Comparison of ENCODE assay signal across 8 mouse cellular contexts in genomic region chr19:6116113-6116850, GRCm38 (mm10). TPM values are rescaled to one million over a fixed set of nuclear protein-coding genes. Genes with fewer than 3 reads are reported as not detected.
A peak's percentile ranks its signal among the peaks of the same experiment; 100 is the strongest.
DNase-seq lines count a peak whose midpoint lies in the region; ATAC-seq lines count a peak whose summit lies in the region.

No protein-coding gene starts in this region.

- peaks cover 22% of the 10 kb centered on the region for H3K4me1 ChIP-seq in lung, embryonic 15.5 days
- H3K4me1 ChIP-seq in intestine, embryonic 16.5 days (ENCODE audit: control insufficient read depth, insufficient read depth, low read length), result peaks cover 24% of the 10 kb centered on the region
- H3K4me1 ChIP-seq in neural tube, embryonic 12.5 days, result peaks cover 25% of the 10 kb centered on the region

- WGBS in lung, embryonic 15.5 days, result 87% methylated on average over 15 of the region's 15 CpGs
- 89% methylated on average over 15 of the region's 15 CpGs for WGBS in intestine, embryonic 16.5 days
- 91% methylated on average over 15 of the region's 15 CpGs for WGBS in neural tube, embryonic 12.5 days

- no peak for ATAC-seq in lung, embryonic 15.5 days (ENCODE audit: borderline replicate concordance, extremely low read depth, low FRiP score, low TSS enrichment)
- ATAC-seq in intestine, embryonic 16.5 days, result no peak
- ATAC-seq in neural tube, embryonic 12.5 days (ENCODE audit: low FRiP score, low read depth), result no peak

- no peaks in the 10 kb centered on the region for H3K27me3 ChIP-seq in lung, embryonic 15.5 days
- H3K27me3 ChIP-seq in intestine, embryonic 16.5 days (replicated peaks; ENCODE audit: control insufficient read depth, insufficient read depth, low read length), result no peaks in the 10 kb centered on the region
- no peaks in the 10 kb centered on the region for H3K27me3 ChIP-seq in neural tube, embryonic 12.5 days (replicated peaks)

- 0 out of 2 replicates have a peak overlapping the region, but pooled peaks have one; percentile 2 for H3K9ac ChIP-seq in lung, embryonic 15.5 days
- peak overlapping the region; percentile 2; the same call in 1 of the 2 replicates for H3K9ac ChIP-seq in intestine, embryonic 16.5 days (ENCODE audit: low read depth, low read length)
- H3K9ac ChIP-seq in neural tube, embryonic 12.5 days, result peak overlapping the region; percentile 2; the same call in 1 of the 2 replicates

- 0 out of 2 replicates have a peak overlapping the region, but pooled peaks have one; percentile 6 for H3K4me3 ChIP-seq in lung, embryonic 15.5 days
- H3K4me3 ChIP-seq in intestine, embryonic 16.5 days (ENCODE audit: low read length), result no peak overlapping the region
- peak overlapping the region; percentile 86; the same call in 1 of the 2 replicates for H3K4me3 ChIP-seq in neural tube, embryonic 12.5 days

- H3K4me2 ChIP-seq in lung, embryonic 15.5 days, result peak overlapping the region; percentile 85; the same call in 1 of the 2 replicates
- peak overlapping the region; percentile 85 for H3K4me2 ChIP-seq in intestine, embryonic 16.5 days (ENCODE audit: low read depth, low read length)
- peak overlapping the region; percentile 95 for H3K4me2 ChIP-seq in neural tube, embryonic 12.5 days (replicated peaks)

- no peak overlapping the region for H3K27ac ChIP-seq in lung, embryonic 15.5 days
- H3K27ac ChIP-seq in intestine, embryonic 16.5 days (ENCODE audit: low read length), result no peak overlapping the region
- no peak overlapping the region for H3K27ac ChIP-seq in neural tube, embryonic 12.5 days

- H3K36me3 ChIP-seq in lung, embryonic 15.5 days, result peaks cover 25% of the 10 kb centered on the region
- H3K36me3 ChIP-seq in intestine, embryonic 16.5 days (ENCODE audit: control insufficient read depth, insufficient read depth, low read length), result peaks cover 15% of the 10 kb centered on the region
- H3K36me3 ChIP-seq in neural tube, embryonic 12.5 days, result peaks cover 30% of the 10 kb centered on the region

- DNase-seq in cerebellum, adult 9-10 months, result peak; percentile 60
- no peak for DNase-seq in cerebellum, adult 18-20 months
- no peak for DNase-seq in lung, postnatal 10 days
- DNase-seq in urinary bladder, postnatal 4 days (ENCODE audit: low spot score in 2 of 2), result no peak
- no peak for DNase-seq in adipocyte (ENCODE audit: low spot score)

- no peaks in the 10 kb centered on the region for H3K9me3 ChIP-seq in lung, embryonic 15.5 days
- no peaks in the 10 kb centered on the region for H3K9me3 ChIP-seq in intestine, embryonic 16.5 days (ENCODE audit: control insufficient read depth, low read length)
- H3K9me3 ChIP-seq in neural tube, embryonic 12.5 days, result no peaks in the 10 kb centered on the region

RNA-seq across cellular contexts. Expression of gene Sac3d1, which starts 2.2 kb away (rescaled TPM):
- 48.6 and 49.8 TPM in 2 replicates for polyA plus RNA-seq in lung, embryonic 15.5 days (2015; fragmentation: Nextera tagmentation; extraction: Ambion mirVana)
- polyA plus RNA-seq in intestine, embryonic 16.5 days (2015; fragmentation: Nextera tagmentation; extraction: Ambion mirVana), result 33.4 and 35.7 TPM in 2 replicates
- polyA plus RNA-seq in neural tube, embryonic 12.5 days (2016; fragmentation: Nextera tagmentation; extraction: Ambion mirVana), result 53.5 and 59.0 TPM in 2 replicates

RNA-seq across cellular contexts. Expression of gene Naaladl1, which starts 10.7 kb away (rescaled TPM):
- 0.34 and 0.41 TPM in 2 replicates for polyA plus RNA-seq in lung, embryonic 15.5 days (2015; fragmentation: Nextera tagmentation; extraction: Ambion mirVana)
- polyA plus RNA-seq in intestine, embryonic 16.5 days (2015; fragmentation: Nextera tagmentation; extraction: Ambion mirVana), result 71.9 and 102 TPM in 2 replicates
- 0.63 and 0.82 TPM in 2 replicates for polyA plus RNA-seq in neural tube, embryonic 12.5 days (2016; fragmentation: Nextera tagmentation; extraction: Ambion mirVana)

RNA-seq across cellular contexts. Expression of gene Snx15, which starts 11.8 kb away (rescaled TPM):
- polyA plus RNA-seq in lung, embryonic 15.5 days (2015; fragmentation: Nextera tagmentation; extraction: Ambion mirVana), result 33.1 TPM in 2 replicates
- 36.8 and 37.0 TPM in 2 replicates for polyA plus RNA-seq in intestine, embryonic 16.5 days (2015; fragmentation: Nextera tagmentation; extraction: Ambion mirVana)
- 40.3 and 42.3 TPM in 2 replicates for polyA plus RNA-seq in neural tube, embryonic 12.5 days (2016; fragmentation: Nextera tagmentation; extraction: Ambion mirVana)

RNA-seq across cellular contexts. Expression of gene AC131692.1, which starts 22.1 kb away (rescaled TPM):
- polyA plus RNA-seq in lung, embryonic 15.5 days (2015; fragmentation: Nextera tagmentation; extraction: Ambion mirVana), result 0.21 and 0.26 TPM in 2 replicates
- 0.28 and 0.29 TPM in 2 replicates for polyA plus RNA-seq in intestine, embryonic 16.5 days (2015; fragmentation: Nextera tagmentation; extraction: Ambion mirVana)
- 0.33 TPM in 1 of 2 replicates, not detected in the other for polyA plus RNA-seq in neural tube, embryonic 12.5 days (2016; fragmentation: Nextera tagmentation; extraction: Ambion mirVana)

RNA-seq across cellular contexts. Expression of gene Batf2, which starts 24.5 kb away (rescaled TPM):
- 0.42 and 0.56 TPM in 2 replicates for polyA plus RNA-seq in lung, embryonic 15.5 days (2015; fragmentation: Nextera tagmentation; extraction: Ambion mirVana)
- 1.1 and 1.8 TPM in 2 replicates for polyA plus RNA-seq in intestine, embryonic 16.5 days (2015; fragmentation: Nextera tagmentation; extraction: Ambion mirVana)
- not detected in 2 replicates for polyA plus RNA-seq in neural tube, embryonic 12.5 days (2016; fragmentation: Nextera tagmentation; extraction: Ambion mirVana)

Comparison
In these comparisons a context has a peak if more than half of its experiments do, and no peak if none do; other contexts are left out.
1. RNA of gene Naaladl1, which starts 10.7 kb away (polyA plus RNA-seq): 71.9 to 102 TPM in intestine, embryonic 16.5 days; 0.63 to 0.82 TPM in neural tube, embryonic 12.5 days and 0.34 to 0.41 TPM in lung, embryonic 15.5 days; every median in the first group is over 10 times any median in the second.
2. Peak in every context shown above with its lines, with median percentiles within 50 percentile points of each other: H3K4me2 ChIP-seq and H3K9ac ChIP-seq.